Mouse (Mus musculus): ENCODE results near the gene H1foo. TPM values are rescaled to one million over a fixed set of nuclear protein-coding genes. Genes with fewer than 3 reads are reported as not detected.

Gene H1foo
- not detected for total RNA-seq (2021)
- long read RNA-seq, experiment 1 = 0 reads
- long read RNA-seq, experiment 2 = 0 reads

GRCm38 (mm10) chr6:115944638-115945037, at the start of gene H1foo:
H1foo (plus strand) TSS chr6:115944938.
- DNase-seq = no peak

GRCm38 (mm10) chr6:115896346-115896745, 48.4 kb upstream of the H1foo start:
- no peak for DNase-seq

- peak; percentile 71 for DNase-seq
These were observed 47.6 kb upstream of the H1foo start for GRCm38 (mm10) chr6:115897117-115897516.

GRCm38 (mm10) chr6:115897926-115898520, 46.7 kb upstream of the H1foo start:
- DNase-seq = no peak

GRCm38 (mm10) chr6:115901062-115901461, 43.7 kb upstream of the H1foo start:
- DNase-seq = peak; percentile 87

- peak; percentile 74 for DNase-seq
These were observed 43.2 kb upstream of the H1foo start for GRCm38 (mm10) chr6:115901489-115901931.

- DNase-seq = no peak
These were observed 42.2 kb upstream of the H1foo start for GRCm38 (mm10) chr6:115902545-115902944.

DNA sequence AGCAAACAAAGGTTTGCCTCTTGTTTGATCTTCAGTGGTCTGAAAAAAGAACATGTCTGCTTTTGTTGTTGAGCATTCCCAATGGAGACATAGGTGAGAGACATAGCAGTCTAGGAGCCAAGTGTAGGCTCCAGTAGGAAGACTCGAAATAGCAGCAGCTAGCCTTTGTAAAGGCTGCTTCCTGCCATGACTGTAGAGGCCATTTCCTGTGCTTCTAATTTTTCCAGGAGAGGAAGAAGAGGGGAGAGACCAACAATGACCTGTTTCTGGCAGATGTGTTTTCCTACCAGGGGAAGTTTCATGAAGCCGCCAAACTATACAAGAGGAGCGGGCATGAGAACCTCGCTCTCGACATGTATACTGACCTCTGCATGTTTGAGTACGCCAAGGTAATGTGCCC, 39.2 kb upstream of the H1foo start:
- no peak for DNase-seq

- DNase-seq = no peak
These were observed 38.3 kb upstream of the H1foo start for GRCm38 (mm10) chr6:115906455-115906854.

GRCm38 (mm10) chr6:115906871-115907270, 37.9 kb upstream of the H1foo start:
- DNase-seq = no peak

DNA sequence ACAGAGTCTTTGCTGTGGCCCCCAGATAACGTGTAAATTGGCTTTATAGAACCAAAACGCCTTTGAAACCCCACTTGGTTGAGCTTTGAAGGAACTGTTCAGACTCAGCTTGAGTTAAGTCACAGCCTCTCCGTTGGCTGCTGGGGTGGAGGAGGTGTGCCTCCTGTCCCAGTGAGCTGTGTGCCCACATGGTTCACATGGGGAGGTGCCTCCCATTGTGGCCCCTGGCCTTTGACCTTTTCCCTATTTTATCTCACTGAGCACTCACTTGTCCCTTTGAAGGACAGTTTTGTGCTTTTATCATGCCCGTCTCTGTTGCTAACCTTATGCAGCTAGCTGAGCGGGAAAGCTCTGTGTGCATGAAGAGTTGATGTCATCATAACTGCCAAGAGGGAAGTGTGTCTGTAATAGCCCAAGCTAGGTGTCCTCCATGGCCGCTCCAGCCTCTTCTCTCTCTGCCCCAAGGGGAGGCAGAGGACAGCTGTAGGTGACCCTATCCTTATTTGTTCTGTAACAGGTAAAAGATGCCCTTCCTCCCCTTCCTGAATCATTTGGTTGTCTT, 36.2 kb upstream of the H1foo start:
- peak; percentile 51 for DNase-seq

DNA sequence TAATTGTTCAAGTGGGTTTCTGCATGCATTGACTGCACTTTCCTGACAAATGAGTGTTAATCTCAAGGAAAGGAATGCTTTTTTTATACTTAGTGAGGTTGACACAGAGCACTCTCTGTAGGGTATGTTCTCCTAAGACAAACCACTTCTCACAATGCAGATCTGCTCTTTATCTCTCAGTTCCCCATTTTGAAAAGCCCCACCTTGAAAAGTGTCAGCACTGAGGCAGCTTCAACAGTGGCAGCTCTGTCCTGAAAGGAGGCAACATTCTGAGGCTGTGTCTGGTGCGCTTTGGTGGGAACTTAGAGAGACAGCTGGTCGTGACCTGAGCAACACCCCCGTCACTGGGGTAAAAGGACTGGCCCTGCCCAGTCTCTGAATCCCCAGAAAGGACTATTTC, 35.7 kb upstream of the H1foo start:
- no peak for DNase-seq

- DNase-seq = peak; percentile 63
These were observed 34.8 kb upstream of the H1foo start for GRCm38 (mm10) chr6:115909940-115910339.

GRCm38 (mm10) chr6:115911763-115912162, 33.0 kb upstream of the H1foo start:
- no peak for DNase-seq

GRCm38 (mm10) chr6:115913482-115913881, 31.3 kb upstream of the H1foo start:
- DNase-seq = no peak

GRCm38 (mm10) chr6:115914511-115915202, 30.1 kb upstream of the H1foo start:
- DNase-seq = no peak

DNA sequence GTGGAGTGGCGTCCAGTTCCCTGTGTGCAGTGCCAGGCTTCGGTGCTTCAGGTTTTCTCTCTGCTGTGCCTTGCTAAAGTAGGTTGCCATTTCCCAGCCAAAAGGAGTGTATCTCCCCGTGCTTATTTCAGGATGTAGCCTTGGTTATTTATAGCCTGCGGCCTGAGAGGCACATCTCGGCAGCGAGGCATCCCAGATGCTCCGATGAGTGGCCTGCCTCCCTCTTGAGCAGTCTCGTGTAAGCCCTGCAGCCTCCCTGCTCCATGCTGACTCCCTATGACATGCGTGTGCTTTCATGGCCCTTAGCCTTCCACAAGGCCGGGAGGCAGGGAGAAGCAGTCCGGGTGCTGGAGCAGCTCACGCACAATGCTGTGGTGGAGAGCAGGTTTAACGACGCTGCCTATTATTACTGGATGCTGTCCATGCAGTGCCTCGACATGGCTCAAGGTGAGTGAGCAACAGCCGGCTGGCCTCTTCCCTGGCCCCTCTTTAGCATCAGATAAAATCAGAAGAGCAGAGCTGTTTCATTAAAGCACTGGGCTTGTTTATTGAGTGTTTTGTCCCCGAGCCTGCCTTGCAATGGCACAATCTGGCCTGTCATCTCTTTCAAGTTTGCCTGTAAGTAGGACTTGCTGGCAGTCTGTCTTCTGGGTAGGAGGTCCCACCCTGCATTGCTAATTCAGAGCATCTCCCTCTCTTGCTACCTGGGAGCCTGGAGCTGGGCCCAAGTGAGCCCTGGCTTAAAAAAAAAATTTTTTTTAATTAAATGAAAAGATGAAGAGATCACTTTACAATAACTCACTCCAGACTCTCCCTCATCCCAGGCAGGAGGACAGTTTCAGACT, 28.9 kb upstream of the H1foo start:
- no peak for DNase-seq

DNA sequence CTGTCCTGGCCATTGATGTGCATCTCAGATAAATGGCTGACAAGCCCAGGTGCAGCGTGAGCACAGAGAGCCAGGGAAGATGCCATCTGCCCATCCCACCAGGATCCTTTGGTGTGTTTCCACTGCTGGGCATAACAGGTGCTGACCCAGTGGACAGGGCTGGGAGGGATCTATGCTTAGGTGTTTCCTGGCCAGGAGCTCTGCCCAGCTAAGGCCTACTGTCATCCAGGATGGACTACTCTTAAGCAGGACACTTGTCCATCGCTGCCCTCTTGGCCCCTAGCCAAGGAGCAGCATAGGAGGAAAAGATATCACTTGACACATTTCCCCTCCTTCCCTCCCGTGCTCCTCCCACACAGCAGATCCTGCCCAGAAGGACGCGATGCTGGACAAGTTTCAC, 28.1 kb upstream of the H1foo start:
- DNase-seq = no peak

DNA sequence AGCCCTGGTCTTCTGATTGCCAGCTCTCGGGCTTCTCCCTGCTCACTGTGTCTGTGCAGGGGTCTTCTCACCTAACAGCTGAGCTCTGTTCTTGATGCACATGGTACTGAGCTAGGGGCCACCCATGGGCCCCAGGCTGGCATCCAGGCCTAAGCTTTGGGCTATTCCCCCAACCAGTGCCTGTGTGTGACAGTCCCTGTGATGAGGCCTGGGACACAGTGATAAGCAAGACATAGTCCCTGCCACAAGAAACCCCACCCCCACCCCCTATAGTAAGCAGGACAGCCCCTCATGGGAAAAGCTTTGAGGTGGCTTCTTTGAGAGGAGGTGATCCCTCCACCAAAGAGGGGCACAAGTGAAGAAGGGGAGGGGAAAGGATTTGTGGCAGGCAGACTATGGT, 26.1 kb upstream of the H1foo start:
- no peak for DNase-seq

DNA sequence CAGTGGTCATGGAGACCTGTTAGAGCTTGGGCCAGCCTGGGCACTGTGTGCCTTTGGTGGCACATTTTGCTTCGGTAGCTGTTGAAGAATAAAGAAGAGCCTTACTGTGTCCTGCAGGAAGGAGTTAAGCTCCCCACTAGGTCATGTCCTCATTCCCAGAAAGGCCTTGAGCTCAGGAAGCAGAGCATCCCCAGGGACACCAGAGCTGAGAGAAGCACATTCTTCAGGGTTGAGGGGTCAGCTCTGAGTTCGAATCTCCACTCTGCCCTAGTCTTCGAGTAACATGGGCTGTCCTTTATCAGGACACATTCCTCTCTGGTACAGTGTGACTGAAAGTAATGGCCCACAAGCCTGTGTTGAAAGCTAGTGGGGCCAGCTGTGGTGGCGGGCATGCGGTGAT, 24.9 kb upstream of the H1foo start:
- DNase-seq = no peak

DNA sequence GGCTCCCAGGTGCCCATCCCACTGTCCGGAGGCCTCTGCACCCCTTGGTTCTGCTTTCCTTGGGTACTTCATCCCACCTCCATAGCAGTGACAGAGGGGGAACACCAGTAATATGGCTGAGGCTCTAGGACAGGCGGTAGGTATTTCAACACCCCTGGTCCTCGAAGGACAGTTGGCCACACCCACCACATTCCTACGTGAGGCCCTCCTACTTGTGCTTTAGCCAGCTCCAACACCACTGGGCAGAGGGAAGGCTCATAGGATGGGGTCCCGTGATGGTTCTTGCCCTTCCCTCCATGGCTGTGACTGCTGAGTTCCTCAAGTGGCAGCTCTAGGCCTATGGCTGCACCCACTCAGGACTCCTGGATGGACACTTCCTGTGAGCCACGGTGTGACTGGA, 19.9 kb upstream of the H1foo start:
- peak; percentile 44 for DNase-seq

GRCm38 (mm10) chr6:115926416-115926815, 18.3 kb upstream of the H1foo start:
- DNase-seq = no peak
